Mouse (Mus musculus) myocyte (in vitro differentiated cells): ENCODE measurements around the gene Kif1b. TPM values are rescaled to one million over a fixed set of nuclear protein-coding genes. Genes with fewer than 3 reads are reported as not detected.

Experiments used
- H3K27me3 ChIP-seq: one replicate; pipeline ENCODE4 v1.6.1; 2011; ENCODE audit not compliant: control insufficient read depth, insufficient read depth, insufficient read length
- H3K36me3 ChIP-seq: one replicate; pipeline ENCODE4 v1.6.1; 2011; ENCODE audit not compliant: control insufficient read depth, insufficient read depth
- H3K4me2 ChIP-seq: one replicate; pipeline ENCODE4 v1.6.1; 2011; ENCODE audit warnings: low read depth, control low read depth
- H3K4me3 ChIP-seq: one replicate; pipeline ENCODE4 v1.5.1; 2011; ENCODE audit warnings: mild to moderate bottlenecking, control low read depth, moderate library complexity
- H3K79me2 ChIP-seq: one replicate; pipeline ENCODE4 v1.6.1; 2011; ENCODE audit not compliant: control insufficient read depth, insufficient read depth
- H3ac ChIP-seq: one replicate; pipeline ENCODE4 v1.6.1; 2011; ENCODE audit not compliant: control insufficient read depth, insufficient read length
- CEBPB ChIP-seq: IDR thresholded peaks from 2 replicates; pipeline ENCODE4 v1.6.1; 2011; ENCODE audit warnings: mild to moderate bottlenecking, moderate library complexity; ENCODE audit not compliant: poor library complexity, insufficient read depth, severe bottlenecking
- E2F4 ChIP-seq: IDR thresholded peaks from one replicate; pipeline ENCODE4 v1.6.1; 2011; ENCODE audit warnings: mild to moderate bottlenecking, control low read depth, moderate library complexity; ENCODE audit not compliant: insufficient read depth
- MAX ChIP-seq: IDR thresholded peaks from one replicate; pipeline ENCODE4 v1.6.1; 2011; ENCODE audit warnings: low read depth, mild to moderate bottlenecking, control low read depth
- MYOD1 ChIP-seq, 3 experiments: IDR thresholded peaks; one replicate each; pipeline ENCODE4 v1.6.1; 2011; ENCODE audit warnings: control low read depth in 2 of 3, low read depth in 2 of 3, mild to moderate bottlenecking in 2 of 3, moderate library complexity in 1 of 3; ENCODE audit not compliant: insufficient read length in 2 of 3, control insufficient read depth in 1 of 3
- MYOG ChIP-seq, 3 experiments: IDR thresholded peaks; one replicate each; pipeline ENCODE4 v1.6.1; 2011; ENCODE audit warnings: control low read depth in 2 of 3, low read depth in 2 of 3, mild to moderate bottlenecking in 2 of 3; ENCODE audit not compliant: insufficient read length in 2 of 3, control insufficient read depth in 1 of 3, insufficient read depth in 1 of 3
- POLR2A ChIP-seq: IDR thresholded peaks from one replicate; pipeline ENCODE4 v1.6.1; 2011; ENCODE audit warnings: low read depth, mild to moderate bottlenecking, control low read depth, moderate library complexity; ENCODE audit not compliant: insufficient read length
- POLR2AphosphoS2 ChIP-seq: IDR thresholded peaks from one replicate; pipeline ENCODE4 v1.6.1; 2011; ENCODE audit warnings: low read depth, control low read depth; ENCODE audit not compliant: insufficient read length
- REST ChIP-seq: IDR thresholded peaks from one replicate; pipeline ENCODE4 v1.6.1; 2011; ENCODE audit warnings: mild to moderate bottlenecking, control low read depth, moderate library complexity; ENCODE audit not compliant: insufficient read depth, insufficient read length
- SRF ChIP-seq: IDR thresholded peaks from one replicate; pipeline ENCODE4 v1.6.1; 2011; ENCODE audit warnings: low read depth; ENCODE audit not compliant: control insufficient read depth, insufficient read length
- TCF12 ChIP-seq: IDR thresholded peaks from one replicate; pipeline ENCODE4 v1.6.1; 2011; ENCODE audit warnings: mild to moderate bottlenecking, control low read depth; ENCODE audit not compliant: poor library complexity, insufficient read depth, severe bottlenecking
- TCF3 ChIP-seq: IDR thresholded peaks from one replicate; pipeline ENCODE4 v1.6.1; 2011; ENCODE audit warnings: low read depth, control low read depth; ENCODE audit not compliant: insufficient read length
- USF1 ChIP-seq: IDR thresholded peaks from one replicate; pipeline ENCODE4 v1.6.1; 2011; ENCODE audit warnings: low read depth, mild to moderate bottlenecking, control low read depth, moderate library complexity
- polyA plus RNA-seq: library from polyadenylated mRNA; unstranded; fragments of >200 nt; fragmentation: generic; extraction: Trizol; gene quantifications from one replicate; pipeline ENCODE4 v1.2.1, GENCODE M21; 2012; ENCODE audit warnings: missing spikeins

Gene Kif1b
- polyA plus RNA-seq, 1 experiment = 26.7 TPM

DNA sequence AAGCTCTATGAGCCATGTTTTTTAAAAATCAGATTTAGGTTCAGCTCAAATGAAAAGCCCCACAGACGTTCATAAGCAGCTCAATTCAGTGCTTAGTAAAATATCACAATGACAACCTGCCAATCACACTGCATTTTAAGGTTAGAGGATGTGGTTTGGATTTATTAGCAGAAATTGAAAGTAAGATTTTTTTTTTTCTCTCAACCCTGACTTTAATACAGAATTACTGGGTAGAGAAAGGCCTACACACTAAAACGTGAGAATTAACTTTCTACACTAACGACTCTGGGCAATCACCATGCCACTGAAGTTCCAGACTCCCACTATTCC, 963 bp upstream of the Kif1b start:
- Histone ChIP-seq H3K27me3 (no peaks in the 10 kb centered on the region), H3ac (no peak overlapping the region), H3K4me2 (peak overlapping the region; percentile 80), H3K79me2 (peaks cover 35% of the 10 kb centered on the region), H3K4me3 (peak overlapping the region; percentile 77), H3K36me3 (no peaks in the 10 kb centered on the region)
- TF ChIP-seq CEBPB = no peak
- TF ChIP-seq REST = no peak
- no peak for TF ChIP-seq MAX
- TF ChIP-seq MYOD1 (IDR thresholded peaks at IDR 0.05; ENCODE audit: control insufficient read depth in 1 of 3, insufficient read length in 2 of 3, low read depth in 2 of 3) = no peak
- no peak for TF ChIP-seq MYOG (IDR thresholded peaks at IDR 0.05; ENCODE audit: control insufficient read depth in 1 of 3, insufficient read depth in 1 of 3, insufficient read length in 2 of 3, low read depth in 2 of 3)
- no peak for TF ChIP-seq USF1
- TF ChIP-seq TCF12 = no peak
- TF ChIP-seq SRF = no peak
- no peak for TF ChIP-seq E2F4
- TF ChIP-seq TCF3 = no peak
- no peak for TF ChIP-seq POLR2AphosphoS2
- no peak for TF ChIP-seq POLR2A

DNA sequence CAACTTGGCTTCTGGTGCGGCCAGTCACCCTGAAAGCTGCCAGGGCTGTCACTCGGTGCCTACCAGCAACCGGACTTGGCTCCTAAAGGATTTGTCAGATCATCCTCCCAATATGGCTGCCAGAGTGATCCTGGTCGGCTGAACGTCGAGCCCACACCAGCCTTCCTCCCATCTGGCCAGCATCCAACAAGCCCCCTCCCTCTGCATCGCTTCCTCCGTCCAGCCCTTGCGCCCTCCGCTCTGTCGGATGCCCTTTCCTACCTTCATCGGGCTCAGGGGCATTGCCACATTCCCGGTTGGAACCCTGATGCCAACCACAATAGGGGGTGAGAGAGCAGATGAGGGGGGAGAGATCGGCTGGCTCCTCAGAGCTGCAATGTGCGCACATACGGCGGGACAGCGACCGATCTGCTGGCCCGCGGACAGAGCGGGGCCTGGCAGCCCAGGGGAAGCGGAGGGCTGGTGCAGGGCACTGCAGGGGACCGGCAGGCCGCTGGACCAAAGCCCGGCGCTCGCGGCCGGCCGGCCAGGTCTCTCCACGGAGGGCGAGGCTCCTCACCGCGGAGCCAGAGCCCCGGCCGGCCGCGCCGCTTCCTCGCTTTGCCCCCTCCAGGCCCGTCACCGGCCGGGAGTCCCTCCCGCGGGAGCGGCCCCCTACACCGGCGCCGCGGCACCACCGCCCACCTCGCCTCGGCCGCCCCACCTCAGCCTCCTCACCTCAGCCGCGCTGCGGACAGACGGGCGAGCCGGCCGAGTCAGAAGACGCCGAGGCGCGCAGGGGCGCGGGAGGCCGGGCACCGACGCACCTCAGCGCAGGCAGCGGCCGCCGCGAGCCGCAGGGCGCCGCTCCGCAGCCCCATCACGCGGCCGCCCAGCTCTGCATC, 539 bp downstream of the Kif1b start:
- no peaks in the 10 kb centered on the region for H3K27me3 ChIP-seq
- peak overlapping the region; percentile 91 for H3K4me2 ChIP-seq
- peaks cover 50% of the 10 kb centered on the region for H3K79me2 ChIP-seq
- TF ChIP-seq USF1 = no peak
- peak; percentile 53 for TF ChIP-seq POLR2AphosphoS2
- TF ChIP-seq POLR2A = peak; percentile 48
- TF ChIP-seq E2F4 = no peak
- no peak for TF ChIP-seq CEBPB
- no peak for TF ChIP-seq TCF12
- TF ChIP-seq TCF3 = no peak
- TF ChIP-seq MAX = no peak
- TF ChIP-seq REST = no peak
- TF ChIP-seq SRF = no peak
- no peak for TF ChIP-seq MYOG (IDR thresholded peaks at IDR 0.05; ENCODE audit: control insufficient read depth in 1 of 3, insufficient read depth in 1 of 3, insufficient read length in 2 of 3, low read depth in 2 of 3)
- peak in 1 of 3 experiments; percentile 4 for TF ChIP-seq MYOD1 (IDR thresholded peaks at IDR 0.05; ENCODE audit: control insufficient read depth in 1 of 3, insufficient read length in 2 of 3, low read depth in 2 of 3)
- H3K36me3 ChIP-seq = no peaks in the 10 kb centered on the region
- peak overlapping the region; percentile 66 for H3ac ChIP-seq
- H3K4me3 ChIP-seq = peak overlapping the region; percentile 77

- H3K36me3 ChIP-seq = peaks cover under 1% of the 10 kb centered on the region
- H3ac ChIP-seq = peak overlapping the region; percentile 66
- peaks cover 60% of the 10 kb centered on the region for H3K79me2 ChIP-seq
- peak overlapping the region; percentile 77 for H3K4me3 ChIP-seq
- peak overlapping the region; percentile 91 for H3K4me2 ChIP-seq
- no peaks in the 10 kb centered on the region for H3K27me3 ChIP-seq
- no peak for TF ChIP-seq USF1
- TF ChIP-seq MYOG (IDR thresholded peaks at IDR 0.05; ENCODE audit: control insufficient read depth in 1 of 3, insufficient read depth in 1 of 3, insufficient read length in 2 of 3, low read depth in 2 of 3) = peak in 1 of 3 experiments; percentile 87
- TF ChIP-seq TCF3 = no peak
- no peak for TF ChIP-seq REST
- peak; percentile 33 to 62 (median 52) for TF ChIP-seq MYOD1 (IDR thresholded peaks at IDR 0.05; ENCODE audit: control insufficient read depth in 1 of 3, insufficient read length in 2 of 3, low read depth in 2 of 3)
- TF ChIP-seq POLR2AphosphoS2 = no peak
These were observed 1.5 kb downstream of the Kif1b start for GRCm38 (mm10) chr4:149305761-149306711.

- H3K27me3 ChIP-seq = no peaks in the 10 kb centered on the region
- no peak overlapping the region for H3ac ChIP-seq
- peaks cover 3% of the 10 kb centered on the region for H3K36me3 ChIP-seq
- no peak overlapping the region for H3K4me2 ChIP-seq
- H3K4me3 ChIP-seq = no peak overlapping the region
- no peak for TF ChIP-seq E2F4
- peaks cover 75% of the 10 kb centered on the region for H3K79me2 ChIP-seq
These were observed 3.0 kb downstream of the Kif1b start for GRCm38 (mm10) chr4:149304466-149304865.
